Mouse (Mus musculus) heart, postnatal 0 days (tissue): ENCODE data around the gene Rpl36al.

ENCODE experiments used
- CTCF ChIP-seq: IDR thresholded peaks from 2 replicates; pipeline ENCODE4 v1.5.1; 2016; ENCODE audit warnings: antibody characterized with exemption, control low read depth, low read depth
- EP300 ChIP-seq: IDR thresholded peaks from 2 replicates; pipeline ENCODE4 v1.6.1; 2016; ENCODE audit warnings: antibody characterized with exemption, low read depth

- TF ChIP-seq CTCF: no peak
- no peak for TF ChIP-seq EP300
Measured at GRCm38 (mm10) chr12:69150049-69150448, 33.8 kb downstream of the Rpl36al start.
